Mouse (Mus musculus) CH12.LX (cell line): ENCODE measurements around the gene Endod1. TPM values are rescaled to one million over a fixed set of nuclear protein-coding genes. Genes with fewer than 3 reads are reported as not detected.

Experiments
- DNase-seq: peaks from one replicate; pipeline ENCODE4 v3.0.0-alpha.2; 2013; ENCODE audit errors: extremely low read depth
- H3K27ac ChIP-seq: 2 replicates; pipeline ENCODE4 v1.5.1; 2012; ENCODE audit warnings: low read depth, mild to moderate bottlenecking, control low read depth, moderate library complexity; ENCODE audit not compliant: insufficient read depth
- H3K27me3 ChIP-seq: replicated peaks from 2 replicates; pipeline ENCODE3; 2012; ENCODE audit warnings: inconsistent platforms
- H3K36me3 ChIP-seq, 2 experiments: replicated peaks in 1 of 2; 2 replicates each; pipeline versions ENCODE3 to v1.6.1; 2012; ENCODE audit warnings: inconsistent platforms in 1 of 2, low read length in 1 of 2, mild to moderate bottlenecking in 1 of 2, mixed read lengths in 1 of 2, moderate library complexity in 1 of 2; ENCODE audit not compliant: control insufficient read depth in 1 of 2, insufficient read depth in 1 of 2
- H3K4me1 ChIP-seq, 2 experiments: 2 replicates each; pipeline ENCODE4 v1.6.1; 2012; ENCODE audit warnings: inconsistent platforms in 1 of 2, moderate library complexity in 1 of 2; ENCODE audit not compliant: insufficient read depth in 2 of 2, control insufficient read depth in 1 of 2
- H3K4me2 ChIP-seq: 2 replicates; pipeline ENCODE4 v1.6.1; 2012; ENCODE audit warnings: low read depth, mild to moderate bottlenecking, control low read depth; ENCODE audit not compliant: poor library complexity, insufficient read depth, severe bottlenecking
- H3K4me3 ChIP-seq, 3 experiments: fragments of 150-350 bp in 1 of 3; sonication (generic) in 1 of 3; replicated peaks in 1 of 3; 2 replicates each; pipeline versions ENCODE3 to v1.5.1; 2011 to 2012; ENCODE audit warnings: low read depth in 2 of 3, low read length in 2 of 3, mild to moderate bottlenecking in 2 of 3, moderate library complexity in 2 of 3, control low read depth in 1 of 3, improper control_type of control experiment in 1 of 3, inconsistent platforms in 1 of 3, mixed read lengths in 1 of 3; ENCODE audit not compliant: poor library complexity in 1 of 3
- H3K79me2 ChIP-seq: replicated peaks from 2 replicates; pipeline ENCODE4 v1.6.1; 2012; ENCODE audit warnings: mild to moderate bottlenecking, moderate library complexity; ENCODE audit not compliant: control insufficient read depth, poor library complexity, insufficient read depth, severe bottlenecking; ENCODE audit errors: extremely low read depth
- H3K9ac ChIP-seq: 2 replicates; pipeline ENCODE4 v1.6.1; 2012; ENCODE audit warnings: low read depth, mild to moderate bottlenecking, control low read depth, moderate library complexity; ENCODE audit not compliant: insufficient read depth
- H3K9me3 ChIP-seq: replicated peaks from 2 replicates; pipeline ENCODE3; 2012; ENCODE audit warnings: low read length, inconsistent platforms, mixed read lengths
- CHD1 ChIP-seq: IDR thresholded peaks from 2 replicates; pipeline ENCODE4 v1.6.1; 2012; ENCODE audit warnings: low read depth, low read length, improper control_type of control experiment, inconsistent platforms
- CHD2 ChIP-seq: IDR thresholded peaks from 2 replicates; pipeline ENCODE4 v1.6.1; 2011; ENCODE audit warnings: low read length, improper control_type of control experiment
- CTCF ChIP-seq, 2 experiments: IDR thresholded peaks in 1 of 2; conservative IDR thresholded peaks in 1 of 2; 2 replicates each; pipeline ENCODE4 v1.5.1; 2011 to 2012; ENCODE audit warnings: low read depth in 2 of 2, low read length in 2 of 2, improper control_type of control experiment in 1 of 2, inconsistent platforms in 1 of 2, mild to moderate bottlenecking in 1 of 2, moderate library complexity in 1 of 2
- E2F4 ChIP-seq: IDR thresholded peaks from 2 replicates; pipeline ENCODE4 v1.6.1; 2011; ENCODE audit warnings: low read depth, low read length, improper control_type of control experiment; ENCODE audit not compliant: insufficient replicate concordance
- EP300 ChIP-seq: IDR thresholded peaks from 2 replicates; pipeline ENCODE4 v1.6.1; 2011; ENCODE audit warnings: low read length, improper control_type of control experiment
- IRF4 ChIP-seq: IDR thresholded peaks from 2 replicates; pipeline ENCODE4 v1.6.1; 2014; ENCODE audit warnings: low read depth, mild to moderate bottlenecking, inconsistent platforms, low read length, improper control_type of control experiment
- JUN ChIP-seq: IDR thresholded peaks from 2 replicates; pipeline ENCODE4 v1.6.1; 2011; ENCODE audit warnings: low read depth, mild to moderate bottlenecking, low read length, improper control_type of control experiment, moderate library complexity; ENCODE audit not compliant: insufficient read depth
- JUND ChIP-seq: conservative IDR thresholded peaks from 2 replicates; pipeline ENCODE4 v1.6.1; 2011; ENCODE audit warnings: low read depth, low read length, improper control_type of control experiment
- MAFK ChIP-seq: IDR thresholded peaks from 2 replicates; pipeline ENCODE4 v1.6.1; 2011; ENCODE audit warnings: low read length, improper control_type of control experiment; ENCODE audit not compliant: insufficient replicate concordance
- MEF2A ChIP-seq: IDR thresholded peaks from 2 replicates; pipeline ENCODE4 v1.6.1; 2014; ENCODE audit warnings: low read depth, mild to moderate bottlenecking, inconsistent platforms, low read length, improper control_type of control experiment, borderline replicate concordance
- MXI1 ChIP-seq: IDR thresholded peaks from 2 replicates; pipeline ENCODE4 v1.6.1; 2011; ENCODE audit warnings: mild to moderate bottlenecking, low read depth, low read length, improper control_type of control experiment
- NELFE ChIP-seq: IDR thresholded peaks from 2 replicates; pipeline ENCODE4 v1.6.1; 2011; ENCODE audit warnings: low read depth, low read length, improper control_type of control experiment
- NRF1 ChIP-seq: IDR thresholded peaks from 2 replicates; pipeline ENCODE4 v1.6.1; 2014; ENCODE audit warnings: low read depth, mild to moderate bottlenecking, inconsistent platforms, low read length, improper control_type of control experiment, moderate library complexity
- PAX5 ChIP-seq: IDR thresholded peaks from 2 replicates; pipeline ENCODE4 v1.6.1; 2012; ENCODE audit warnings: low read length, inconsistent platforms, mixed read lengths
- RAD21 ChIP-seq: IDR thresholded peaks from 2 replicates; pipeline ENCODE4 v1.6.1; 2011; ENCODE audit warnings: low read depth, mild to moderate bottlenecking, low read length, improper control_type of control experiment, moderate library complexity
- RCOR1 ChIP-seq: conservative IDR thresholded peaks from 2 replicates; pipeline ENCODE4 v1.6.1; 2012; ENCODE audit warnings: low read depth, mild to moderate bottlenecking, inconsistent platforms, low read length, improper control_type of control experiment
- SIN3A ChIP-seq: IDR thresholded peaks from 2 replicates; pipeline ENCODE4 v1.6.1; 2012; ENCODE audit warnings: low read length, improper control_type of control experiment, inconsistent platforms
- UBTF ChIP-seq: IDR thresholded peaks from 2 replicates; pipeline ENCODE4 v1.6.1; 2012; ENCODE audit warnings: low read depth, mild to moderate bottlenecking, inconsistent platforms, low read length, improper control_type of control experiment, moderate library complexity
- ZKSCAN1 ChIP-seq: IDR thresholded peaks from 2 replicates; pipeline ENCODE4 v1.6.1; 2012; ENCODE audit warnings: low read depth, inconsistent platforms, low read length, improper control_type of control experiment, borderline replicate concordance
- ZNF384 ChIP-seq: IDR thresholded peaks from 2 replicates; pipeline ENCODE4 v1.6.1; 2012; ENCODE audit warnings: low read depth, low read length, improper control_type of control experiment, inconsistent platforms
- dilution Hi-C: fragments of 300-500 bp; cut with MboI; formaldehyde crosslinking; loops from 2 replicates; pipeline ENCODE4 v1.14.3; 2020; ENCODE audit warnings: low sequenced_read_pairs; ENCODE audit not compliant: extremely low pct_unique_long_range_greater_than_20kb, extremely low pct_ligation_motif_present
- in situ Hi-C: fragments of 300-500 bp; cut with MboI; formaldehyde crosslinking; loops from 3 replicates; pipeline ENCODE4 v1.14.3; 2019; ENCODE audit warnings: low sequenced_read_pairs, low pct_ligation_motif_present, low pct_unique_long_range_greater_than_20kb, mixed read lengths
- polyA plus RNA-seq: library from polyadenylated mRNA; unstranded; fragments of >175 nt; gene quantifications from 2 replicates; pipeline ENCODE4 v1.2.1, GENCODE M21; 2012; ENCODE audit warnings: low read depth; ENCODE audit not compliant: insufficient read length
- total RNA-seq, 2 experiments: library from RNA; depleted of rRNA; stranded (reverse); fragments of 300-350 nt in 1 of 2; fragments of >200 nt in 1 of 2; gene quantifications; 2 replicates each; pipeline ENCODE4 v1.2.3; 2012 to 2014

Gene Endod1
- total and polyA plus RNA-seq, 3 experiments, result 1.6 to 4.6 (median 3.0) TPM

GRCm38 (mm10) chr9:14304262-14304968 lies 76.9 kb downstream of the Endod1 start:
- DNase-seq, result no peak
- Histone ChIP-seq H3K9me3 (no peaks in the 10 kb centered on the region), H3K27ac (no peak overlapping the region), H3K4me3 (no peak overlapping the region), H3K79me2 (no peaks in the 10 kb centered on the region), H3K27me3 (no peaks in the 10 kb centered on the region), H3K4me2 (no peak overlapping the region), H3K36me3 (peaks cover 8 to 28% of the 10 kb centered on the region in 2 experiments), H3K9ac (no peak overlapping the region), H3K4me1 (peaks cover 0 to 2% of the 10 kb centered on the region in 2 experiments; a peak in 1 of 4 replicates)
- in situ Hi-C loops (no loop called here), dilution Hi-C loops (no loop called here)
- TF ChIP-seq NRF1 (no peak), MAFK (no peak), RCOR1 (no peak), NELFE (no peak), ZNF384 (no peak), UBTF (no peak), E2F4 (no peak), SIN3A (no peak), JUND (no peak), RAD21 (no peak), ZKSCAN1 (no peak), EP300 (no peak), JUN (no peak), CHD1 (no peak), CTCF (conservative IDR thresholded peaks at IDR 0.05 in 1 of 2, IDR thresholded peaks at IDR 0.05 in 1 of 2; ENCODE audit: low read depth in 2 of 2, low read length in 2 of 2) (no peak), MXI1 (no peak), PAX5 (no peak), IRF4 (no peak), CHD2 (no peak), MEF2A (no peak)

Other genes starting within 250 kb of the Endod1 start
- 3.8 and 4.6 TPM in 2 replicates for gene Sesn3, start 106.4 kb downstream of the Endod1 start, total RNA-seq (2012; rRNA removed)
- gene Sesn3, start 106.4 kb downstream of the Endod1 start, total RNA-seq (2014; rRNA removed), result 3.9 TPM in 2 replicates
- gene Sesn3, start 106.4 kb downstream of the Endod1 start, polyA plus RNA-seq, result 14.3 and 16.1 TPM in 2 replicates
- 0.08 and 0.21 TPM in 2 replicates for gene Kdm4d, start 119.0 kb upstream of the Endod1 start, total RNA-seq (2012; rRNA removed)
- gene Kdm4d, start 119.0 kb upstream of the Endod1 start, total RNA-seq (2014; rRNA removed), result 0.27 and 0.28 TPM in 2 replicates
- gene Kdm4d, start 119.0 kb upstream of the Endod1 start, polyA plus RNA-seq, result 0.30 and 0.37 TPM in 2 replicates
- gene Cwc15, start 119.1 kb upstream of the Endod1 start, total RNA-seq (2012; rRNA removed), result 107 and 125 TPM in 2 replicates
- gene Cwc15, start 119.1 kb upstream of the Endod1 start, total RNA-seq (2014; rRNA removed), result 190 and 230 TPM in 2 replicates
- 221 and 276 TPM in 2 replicates for gene Cwc15, start 119.1 kb upstream of the Endod1 start, polyA plus RNA-seq